Mouse (Mus musculus) bone marrow macrophage, adult 2 months (primary cell): ENCODE results near the gene Rara. TPM values are rescaled to one million over a fixed set of nuclear protein-coding genes. Genes with fewer than 3 reads are reported as not detected.

ENCODE experiments used
- H3K27ac ChIP-seq: 2 replicates; pipeline ENCODE4 v1.5.1; 2012; ENCODE audit warnings: low read depth, low read length; ENCODE audit not compliant: insufficient read depth
- H3K4me1 ChIP-seq: 2 replicates; pipeline ENCODE4 v1.6.1; 2012; ENCODE audit warnings: low read length; ENCODE audit not compliant: control insufficient read depth, insufficient read depth
- H3K4me3 ChIP-seq: 2 replicates; pipeline ENCODE4 v1.5.1; 2012; ENCODE audit warnings: mild to moderate bottlenecking, low read length, moderate library complexity; ENCODE audit not compliant: insufficient read depth
- CTCF ChIP-seq: IDR thresholded peaks from 2 replicates; pipeline ENCODE4 v1.5.1; 2012; ENCODE audit warnings: low read depth, mild to moderate bottlenecking, low read length, moderate library complexity
- POLR2A ChIP-seq: IDR thresholded peaks from 2 replicates; pipeline ENCODE4 v1.6.1; 2012; ENCODE audit warnings: mild to moderate bottlenecking, low read depth, low read length, borderline replicate concordance
- polyA plus RNA-seq: library from polyadenylated mRNA; stranded (reverse); fragments of >200 nt; gene quantifications from 2 replicates; pipeline ENCODE4 v1.2.4, GENCODE M21; 2012; ENCODE audit not compliant: missing spikeins, insufficient read depth, insufficient read length

Gene Rara
- polyA plus RNA-seq, 1 experiment: 24.0 TPM

DNA sequence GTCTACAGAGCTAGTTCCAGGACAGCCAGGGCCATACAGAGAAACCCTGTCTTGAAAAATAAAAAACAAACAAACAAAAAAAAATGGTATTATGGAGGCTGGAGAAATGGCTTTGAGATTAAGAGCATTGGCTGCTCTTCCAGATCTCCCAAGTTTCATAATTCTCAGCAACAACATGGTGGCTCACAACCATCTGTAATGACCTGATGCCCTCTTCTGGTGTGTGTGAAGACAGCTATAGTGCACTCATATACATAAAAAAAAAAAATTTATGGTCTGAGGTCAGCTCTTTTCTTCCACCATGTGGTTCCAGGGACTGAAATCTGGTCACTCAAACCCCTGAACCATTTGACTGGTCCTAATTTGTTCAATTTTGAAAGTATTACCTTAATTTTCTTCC lies 71.2 kb downstream of the Rara start:
- Histone ChIP-seq H3K27ac (no peak overlapping the region), H3K4me1 (no peaks in the 10 kb centered on the region), H3K4me3 (no peak overlapping the region)
- TF ChIP-seq CTCF (no peak), POLR2A (no peak)

GRCm38 (mm10) chr11:98999243-98999642 lies 71.6 kb downstream of the Rara start:
- no peaks in the 10 kb centered on the region for H3K4me1 ChIP-seq
- H3K4me3 ChIP-seq: no peak overlapping the region
- TF ChIP-seq POLR2A (no peak), CTCF (no peak)
- no peak overlapping the region for H3K27ac ChIP-seq

DNA sequence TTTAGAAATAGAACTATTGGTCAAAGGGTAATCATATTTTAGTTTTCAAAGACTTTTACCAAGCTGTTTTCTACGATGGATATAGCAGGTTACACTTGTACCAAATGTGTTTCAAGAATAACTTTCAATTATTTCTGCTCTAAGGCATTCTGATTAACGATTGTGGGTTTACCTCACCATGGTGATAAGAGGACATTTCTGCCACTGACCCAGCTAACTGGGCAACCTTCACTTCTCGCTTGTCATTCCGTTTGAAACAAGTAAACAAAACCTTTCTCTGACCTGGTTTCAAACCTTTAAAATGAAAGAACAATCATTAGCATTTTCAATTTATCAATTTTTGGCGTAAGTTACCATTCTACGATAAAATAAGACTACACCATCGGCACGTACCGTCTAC lies 79.2 kb downstream of the Rara start:
- TF ChIP-seq POLR2A (no peak), CTCF (no peak)
- H3K4me1 ChIP-seq: no peaks in the 10 kb centered on the region
- H3K4me3 ChIP-seq: no peak overlapping the region
- H3K27ac ChIP-seq: no peak overlapping the region

DNA sequence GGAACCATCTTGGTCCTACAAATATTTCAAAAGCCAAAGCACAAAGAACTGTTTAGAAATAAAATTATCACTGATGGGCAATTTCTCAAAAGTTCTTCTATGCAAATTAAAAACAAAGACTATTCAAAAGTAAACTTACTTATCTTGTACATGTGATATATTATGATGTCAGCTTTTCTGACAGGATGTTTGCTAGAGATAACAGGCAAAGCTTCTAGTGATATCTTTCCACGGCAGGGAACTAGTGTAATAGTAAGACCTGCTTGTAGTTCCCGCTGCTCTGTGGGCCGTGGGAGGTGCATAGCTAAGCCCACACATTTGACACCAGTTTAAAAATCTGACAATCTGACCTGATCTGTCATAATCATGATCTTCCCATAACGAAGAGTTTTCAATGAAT lies 82.5 kb downstream of the Rara start:
- Histone ChIP-seq H3K4me1 (no peaks in the 10 kb centered on the region), H3K4me3 (no peak overlapping the region), H3K27ac (no peak overlapping the region)
- no peak for TF ChIP-seq POLR2A
- TF ChIP-seq CTCF: no peak

DNA sequence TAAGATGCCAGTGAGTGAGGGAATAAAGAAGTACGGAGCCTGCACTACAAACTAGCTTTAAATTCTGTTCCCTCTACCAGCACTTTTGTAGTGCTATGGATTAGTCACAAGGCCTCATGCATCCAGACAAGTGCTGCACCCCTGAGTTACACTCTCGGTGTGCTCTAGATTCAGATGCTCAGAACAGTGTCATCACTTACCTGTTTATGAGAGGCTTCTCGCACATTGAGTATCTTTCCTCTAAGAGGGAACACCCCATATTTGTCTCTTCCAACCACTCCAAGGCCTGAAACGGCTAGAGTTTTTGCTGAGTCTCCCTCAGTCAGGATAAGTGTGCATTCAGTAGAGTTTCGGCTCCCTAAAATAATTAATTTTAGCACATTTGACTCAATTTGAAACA lies 83.1 kb downstream of the Rara start:
- Histone ChIP-seq H3K4me3 (no peak overlapping the region), H3K27ac (no peak overlapping the region), H3K4me1 (no peaks in the 10 kb centered on the region)
- TF ChIP-seq CTCF (no peak), POLR2A (no peak)

- H3K27ac ChIP-seq: no peak overlapping the region
- TF ChIP-seq POLR2A (no peak), CTCF (no peak)
- H3K4me1 ChIP-seq: no peaks in the 10 kb centered on the region
- H3K4me3 ChIP-seq: no peak overlapping the region
Measured at GRCm38 (mm10) chr11:99013856-99014255, 86.2 kb downstream of the Rara start.

GRCm38 (mm10) chr11:99019844-99020243 lies 92.2 kb downstream of the Rara start:
- Histone ChIP-seq H3K27ac (no peak overlapping the region), H3K4me1 (peaks cover 10% of the 10 kb centered on the region), H3K4me3 (no peak overlapping the region)
- TF ChIP-seq CTCF (no peak), POLR2A (no peak)

DNA sequence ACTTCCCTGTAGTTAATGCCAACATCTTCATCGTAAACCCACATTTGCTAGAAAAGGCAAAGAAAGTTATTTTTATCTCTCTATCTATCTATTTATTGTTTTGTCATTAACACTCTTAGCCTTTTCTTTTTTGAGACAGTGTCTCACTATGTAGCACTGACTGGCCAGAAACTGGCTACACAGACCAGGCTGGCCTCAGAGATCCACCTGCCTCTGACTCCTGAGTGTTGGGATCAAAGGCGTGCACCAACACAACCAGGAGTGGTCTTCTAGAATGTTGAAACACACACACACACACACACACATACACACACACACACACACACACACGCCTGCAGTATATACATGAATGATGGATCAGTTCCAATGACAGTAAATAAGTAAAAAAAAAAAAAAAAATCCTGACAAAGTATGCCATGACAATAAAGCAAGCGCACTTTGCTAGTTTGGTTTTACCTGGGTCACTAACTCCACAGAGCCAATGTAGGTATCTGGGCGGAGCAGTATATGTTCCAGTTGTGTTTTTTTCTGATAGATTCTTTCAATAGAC lies 94.8 kb downstream of the Rara start:
- Histone ChIP-seq H3K4me3 (peak overlapping the region; percentile 38; the same call in 1 of the 2 replicates), H3K4me1 (peaks cover 13% of the 10 kb centered on the region), H3K27ac (no peak overlapping the region)
- TF ChIP-seq CTCF (no peak), POLR2A (no peak)

- TF ChIP-seq CTCF (no peak), POLR2A (no peak)
- peaks cover 13% of the 10 kb centered on the region for H3K4me1 ChIP-seq
- H3K4me3 ChIP-seq: peak overlapping the region; percentile 66
- H3K27ac ChIP-seq: peak overlapping the region; percentile 37; the same call in 1 of the 2 replicates
Measured at GRCm38 (mm10) chr11:99023094-99023493, 95.5 kb downstream of the Rara start.

- no peak for TF ChIP-seq POLR2A
- TF ChIP-seq CTCF: peak; percentile 14; the same call in 1 of the 2 replicates
- Histone ChIP-seq H3K4me1 (peaks cover 13% of the 10 kb centered on the region), H3K4me3 (peak within 1 kb of the TSS; percentile 66), H3K27ac (peak within 1 kb of the TSS; percentile 37)
Measured at GRCm38 (mm10) chr11:99023500-99024467, 96.2 kb downstream of the Rara start, which contains the start of gene Top2a. TSS of gene Top2a (minus strand) at chr11:99024189.

Other genes starting within 250 kb of the Rara start
- gene Psmd3, start 245.3 kb upstream of the Rara start, polyA plus RNA-seq: 46.3 and 53.7 TPM in 2 replicates
- gene Csf3, start 226.6 kb upstream of the Rara start, polyA plus RNA-seq: not detected in 2 replicates
- gene Med24, start 198.4 kb upstream of the Rara start, polyA plus RNA-seq: 26.9 and 32.2 TPM in 2 replicates
- gene Thra, start 187.2 kb upstream of the Rara start, polyA plus RNA-seq: 20.7 and 23.5 TPM in 2 replicates
- gene Nr1d1, start 152.5 kb upstream of the Rara start, polyA plus RNA-seq: 7.4 and 8.2 TPM in 2 replicates
- 78.4 and 79.3 TPM in 2 replicates for gene Msl1, start 132.3 kb upstream of the Rara start, polyA plus RNA-seq
- 37.9 and 40.1 TPM in 2 replicates for gene Casc3, start 122.9 kb upstream of the Rara start, polyA plus RNA-seq
- 0.62 and 0.65 TPM in 2 replicates for gene Rapgefl1, start 91.0 kb upstream of the Rara start, polyA plus RNA-seq
- 16.9 and 20.5 TPM in 2 replicates for gene Wipf2, start 64.2 kb upstream of the Rara start, polyA plus RNA-seq
- 4.8 and 6.9 TPM in 2 replicates for gene Cdc6, start 20.0 kb upstream of the Rara start, polyA plus RNA-seq
- not detected in 2 replicates for gene Gjd3, start 55.2 kb downstream of the Rara start, polyA plus RNA-seq
- gene Top2a, start 96.4 kb downstream of the Rara start, polyA plus RNA-seq: 135 and 154 TPM in 2 replicates
- gene Igfbp4, start 113.4 kb downstream of the Rara start, polyA plus RNA-seq: 372 and 390 TPM in 2 replicates
- 1.6 and 2.0 TPM in 2 replicates for gene Tns4, start 161.5 kb downstream of the Rara start, polyA plus RNA-seq
- 0.68 TPM in 1 of 2 replicates, not detected in the other for gene Ccr7, start 227.3 kb downstream of the Rara start, polyA plus RNA-seq